Mouse (Mus musculus) testis, postnatal 10 days (tissue): ENCODE results near the gene Gstt1.
A peak's percentile ranks its signal among the peaks of the same experiment; 100 is the strongest.

Experiments used
- DNase-seq: peaks from one replicate; pipeline ENCODE4 v3.0.0; 2021; ENCODE audit warnings: low spot score

Gene Gstt1

GRCm38 (mm10) chr10:75763682-75764518 lies 34.5 kb downstream of the Gstt1 start, which contains the start of gene Cabin1:
Cabin1 (minus strand) TSS chr10:75764341.
- DNase-seq: peak; percentile 97

GRCm38 (mm10) chr10:75762413-75762812 lies 36.0 kb downstream of the Gstt1 start:
- no peak for DNase-seq

GRCm38 (mm10) chr10:75760311-75760710 lies 38.1 kb downstream of the Gstt1 start:
- DNase-seq: no peak

- no peak for DNase-seq
These were observed 41.7 kb downstream of the Gstt1 start for GRCm38 (mm10) chr10:75756719-75757118.

GRCm38 (mm10) chr10:75744017-75744416 lies 54.4 kb downstream of the Gstt1 start:
- DNase-seq: peak; percentile 91

- no peak for DNase-seq
These were observed 55.0 kb downstream of the Gstt1 start for GRCm38 (mm10) chr10:75743369-75743768.

GRCm38 (mm10) chr10:75740866-75741265 lies 57.5 kb downstream of the Gstt1 start:
- no peak for DNase-seq
